Mouse (Mus musculus) heart, embryonic 11.5 days (tissue): ENCODE results near the gene Prph. TPM values are rescaled to one million over a fixed set of nuclear protein-coding genes. Genes with fewer than 3 reads are reported as not detected.
"Not testable (repeated sequence)": the region's sequence is repeated elsewhere in the genome, so short reads cannot be mapped to it uniquely, and the experiment has no call there.

Source experiments
- ATAC-seq: fragments of 200-750 bp; cut with Nextera tagmentation; replicated peaks from 2 replicates; pipeline ENCODE4 v1.8.0; 2017; ENCODE audit warnings: moderate library complexity; ENCODE audit not compliant: insufficient number of reproducible peaks, low FRiP score, low TSS enrichment
- H3K27ac ChIP-seq: fragments of 300-500 bp; sonication (generic); 2 replicates; pipeline ENCODE4 v1.5.1; 2014; ENCODE audit warnings: mild to moderate bottlenecking, low read depth, low read length
- H3K27me3 ChIP-seq: fragments of 300-500 bp; sonication (generic); 2 replicates; pipeline ENCODE4 v1.6.1; 2014; ENCODE audit warnings: mild to moderate bottlenecking, low read length, mixed read lengths; ENCODE audit not compliant: control insufficient read depth, insufficient read depth
- H3K36me3 ChIP-seq: fragments of 300-500 bp; sonication (generic); 2 replicates; pipeline ENCODE4 v1.6.1; 2014; ENCODE audit warnings: mild to moderate bottlenecking, low read length, moderate library complexity, mixed read lengths; ENCODE audit not compliant: control insufficient read depth, insufficient read depth
- H3K4me1 ChIP-seq: fragments of 300-500 bp; sonication (generic); 2 replicates; pipeline ENCODE4 v1.6.1; 2014; ENCODE audit warnings: low read length; ENCODE audit not compliant: control insufficient read depth, insufficient read depth
- H3K4me2 ChIP-seq: fragments of 300-500 bp; sonication (generic); 2 replicates; pipeline ENCODE4 v1.6.1; 2014; ENCODE audit warnings: mild to moderate bottlenecking, moderate library complexity
- H3K4me3 ChIP-seq: fragments of 300-500 bp; sonication (generic); 2 replicates; pipeline ENCODE4 v1.5.1; 2014; ENCODE audit warnings: low read depth, low read length
- H3K9ac ChIP-seq: fragments of 300-500 bp; sonication (generic); 2 replicates; pipeline ENCODE4 v1.6.1; 2014; ENCODE audit warnings: mild to moderate bottlenecking, low read depth, low read length, moderate library complexity
- H3K9me3 ChIP-seq: fragments of 300-500 bp; sonication (generic); replicated peaks from 2 replicates; pipeline ENCODE4 v1.6.1; 2016; ENCODE audit warnings: low read length; ENCODE audit not compliant: control insufficient read depth
- WGBS: fragments of 180-500 bp; shearing (Covaris S2); extraction: QIAGEN DNeasy Blood & Tissue Kit; methylation state at CpG from one replicate; pipeline ENCODE4 v1.1.7; 2014; ENCODE audit not compliant: insufficient replicate concordance; 5-methylcytosine and 5-hydroxymethylcytosine counted together
- polyA plus RNA-seq: library from polyadenylated mRNA; unstranded; fragments of >200 nt; fragmentation: Nextera tagmentation; extraction: Ambion mirVana; gene quantifications from 2 replicates; pipeline ENCODE4 v1.2.1, GENCODE M21; 2014

Prph gene
- polyA plus RNA-seq, 1 experiment from 2014 or later: 0.09 TPM

- no peak overlapping the region for H3K9ac ChIP-seq
- peaks cover 61% of the 10 kb centered on the region for H3K27me3 ChIP-seq
- ATAC-seq: no peak
- peaks cover 21% of the 10 kb centered on the region for H3K4me1 ChIP-seq
- H3K4me2 ChIP-seq: no peak overlapping the region
- no peaks in the 10 kb centered on the region for H3K36me3 ChIP-seq
- no peaks in the 10 kb centered on the region for H3K9me3 ChIP-seq
- H3K4me3 ChIP-seq: no peak overlapping the region
- 8% methylated on average over 9 of the region's 9 CpGs for WGBS
- no peak overlapping the region for H3K27ac ChIP-seq
Observed at GRCm38 (mm10) chr15:99053373-99053772, 1.6 kb upstream of the Prph start.

DNA sequence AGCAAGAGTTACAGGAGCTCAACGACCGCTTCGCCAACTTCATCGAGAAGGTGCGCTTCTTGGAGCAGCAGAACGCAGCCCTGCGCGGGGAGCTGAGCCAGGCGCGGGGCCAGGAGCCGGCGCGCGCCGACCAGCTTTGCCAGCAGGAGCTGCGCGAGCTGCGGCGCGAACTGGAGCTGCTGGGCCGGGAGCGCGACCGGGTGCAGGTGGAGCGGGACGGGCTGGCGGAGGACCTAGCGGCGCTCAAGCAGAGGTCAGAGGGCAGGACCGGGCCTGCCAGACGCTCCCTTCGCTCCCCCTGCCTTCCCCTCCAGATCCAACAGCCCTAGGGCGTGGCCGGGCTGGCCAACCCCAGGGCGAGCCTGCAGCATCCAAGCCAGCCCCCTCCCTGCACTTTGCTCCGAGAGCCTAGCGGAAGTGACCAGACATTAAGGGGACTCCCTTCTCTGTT, 562 bp downstream of the Prph start:
- Histone ChIP-seq H3K4me1 (peaks cover 21% of the 10 kb centered on the region), H3K4me2 (peak overlapping the region; percentile 76), H3K27ac (no peak overlapping the region), H3K9ac (peak overlapping the region; percentile 39; the same call in 1 of the 2 replicates), H3K9me3 (no peaks in the 10 kb centered on the region), H3K36me3 (no peaks in the 10 kb centered on the region), H3K27me3 (peaks cover 78% of the 10 kb centered on the region), H3K4me3 (peak overlapping the region; percentile 46)
- ATAC-seq: peak; percentile 23; the same call in 1 of the 2 replicates
- WGBS: under 1% methylated on average over 37 of the region's 37 CpGs

- peaks cover 21% of the 10 kb centered on the region for H3K4me1 ChIP-seq
- H3K9ac ChIP-seq: no peak overlapping the region
- peak overlapping the region; percentile 76 for H3K4me2 ChIP-seq
- no peak for ATAC-seq
- peaks cover 81% of the 10 kb centered on the region for H3K27me3 ChIP-seq
- no peak overlapping the region for H3K27ac ChIP-seq
- H3K9me3 ChIP-seq: no peaks in the 10 kb centered on the region
- H3K36me3 ChIP-seq: no peaks in the 10 kb centered on the region
- 7% methylated on average over 14 of the region's 14 CpGs for WGBS
- peak overlapping the region; percentile 46 for H3K4me3 ChIP-seq
Observed at GRCm38 (mm10) chr15:99056332-99056731, 1.4 kb downstream of the Prph start.

DNA sequence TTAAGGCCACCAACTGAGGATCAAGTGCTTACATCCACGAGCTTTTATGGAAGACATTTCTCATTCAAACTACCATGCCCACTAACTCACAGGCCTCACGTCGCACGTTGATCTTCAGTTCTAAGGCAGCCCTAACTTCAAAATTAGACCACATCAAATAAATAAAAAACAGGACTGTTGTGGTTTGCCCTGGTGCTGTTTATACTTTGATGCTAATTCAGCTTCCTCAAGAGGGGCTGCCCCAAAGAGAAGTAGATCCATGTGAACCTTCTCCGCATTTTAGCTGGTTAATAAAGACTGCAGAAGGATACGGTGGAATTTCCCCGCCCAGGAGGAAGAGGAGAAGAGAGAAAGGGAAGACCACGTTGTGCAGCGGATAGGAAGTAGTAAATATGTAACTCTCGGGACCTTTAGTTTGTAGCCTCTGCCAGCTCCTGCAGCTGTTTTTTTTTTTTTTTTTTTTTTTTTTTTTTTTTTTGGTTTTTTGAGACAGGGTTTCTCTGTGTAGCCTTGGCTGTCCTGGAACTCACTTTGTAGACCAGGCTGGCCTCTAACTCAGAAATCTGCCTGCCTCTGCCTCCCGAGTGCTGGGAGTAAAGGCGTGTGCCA, 10.7 kb downstream of the Prph start:
- no peaks in the 10 kb centered on the region for H3K9me3 ChIP-seq
- no peak overlapping the region for H3K4me3 ChIP-seq
- H3K9ac ChIP-seq: no peak overlapping the region
- H3K27ac ChIP-seq: no peak overlapping the region
- no peak for ATAC-seq
- WGBS: 70% methylated on average over 12 of the region's 12 CpGs
- H3K4me1 ChIP-seq: no peaks in the 10 kb centered on the region
- H3K4me2 ChIP-seq: no peak overlapping the region
- H3K27me3 ChIP-seq: peaks cover 12% of the 10 kb centered on the region
- H3K36me3 ChIP-seq: no peaks in the 10 kb centered on the region

- ATAC-seq: no peak
- Histone ChIP-seq H3K27me3 (no peaks in the 10 kb centered on the region), H3K9me3 (no peaks in the 10 kb centered on the region), H3K4me3 (no peak overlapping the region), H3K4me1 (peaks cover 14% of the 10 kb centered on the region), H3K27ac (no peak overlapping the region), H3K9ac (no peak overlapping the region), H3K36me3 (no peaks in the 10 kb centered on the region), H3K4me2 (no peak overlapping the region)
- 81% methylated on average over 1 of the region's 1 CpGs for WGBS
Observed at GRCm38 (mm10) chr15:99071988-99072387, 17.0 kb downstream of the Prph start.

DNA sequence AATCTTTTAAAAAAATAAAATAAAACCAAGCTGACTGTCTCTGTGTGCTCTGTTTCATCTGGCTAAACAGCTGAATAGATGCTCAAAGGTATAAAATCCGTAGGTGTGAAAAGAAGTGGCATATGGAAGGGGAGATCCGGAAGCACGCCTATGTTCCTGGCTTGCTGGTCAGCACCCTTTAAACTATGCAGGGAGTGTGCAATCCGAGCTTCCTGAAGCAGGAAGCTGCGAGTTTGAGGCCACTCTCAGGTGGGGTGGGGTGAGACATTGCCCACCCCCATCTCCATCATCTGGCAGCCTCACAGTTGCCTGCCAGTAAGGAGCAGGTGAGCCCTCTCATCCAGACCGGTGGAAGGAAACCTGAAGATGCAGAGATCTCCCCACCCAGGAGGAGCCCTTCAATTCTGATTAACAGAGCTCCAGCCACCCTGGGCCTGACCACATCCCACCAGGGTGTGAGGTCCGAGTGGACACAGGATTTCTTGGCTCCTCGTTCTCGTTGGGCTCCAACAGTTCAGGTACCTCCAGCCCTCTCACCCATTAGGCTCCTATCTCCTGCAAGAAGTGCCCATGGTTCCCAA, 19.1 kb downstream of the Prph start, which contains the start of gene Troap:
Gene Troap (plus strand): TSS at position 557 of the 581 bp plus-strand sequence.
- H3K4me1 ChIP-seq: peaks cover 19% of the 10 kb centered on the region
- no peak; the same call in 1 of the 2 replicates for ATAC-seq
- no peaks in the 10 kb centered on the region for H3K9me3 ChIP-seq
- peak within 1 kb of the TSS; percentile 88 for H3K9ac ChIP-seq
- H3K4me3 ChIP-seq: peak within 1 kb of the TSS; percentile 74
- WGBS: 21% methylated on average over 9 of the region's 9 CpGs
- H3K36me3 ChIP-seq: 0 out of 2 replicates have a peak, but pooled peaks cover 5% of the 10 kb centered on the region
- H3K27me3 ChIP-seq: no peaks in the 10 kb centered on the region
- H3K27ac ChIP-seq: peak within 1 kb of the TSS; percentile 96
- H3K4me2 ChIP-seq: peak within 1 kb of the TSS; percentile 94

DNA sequence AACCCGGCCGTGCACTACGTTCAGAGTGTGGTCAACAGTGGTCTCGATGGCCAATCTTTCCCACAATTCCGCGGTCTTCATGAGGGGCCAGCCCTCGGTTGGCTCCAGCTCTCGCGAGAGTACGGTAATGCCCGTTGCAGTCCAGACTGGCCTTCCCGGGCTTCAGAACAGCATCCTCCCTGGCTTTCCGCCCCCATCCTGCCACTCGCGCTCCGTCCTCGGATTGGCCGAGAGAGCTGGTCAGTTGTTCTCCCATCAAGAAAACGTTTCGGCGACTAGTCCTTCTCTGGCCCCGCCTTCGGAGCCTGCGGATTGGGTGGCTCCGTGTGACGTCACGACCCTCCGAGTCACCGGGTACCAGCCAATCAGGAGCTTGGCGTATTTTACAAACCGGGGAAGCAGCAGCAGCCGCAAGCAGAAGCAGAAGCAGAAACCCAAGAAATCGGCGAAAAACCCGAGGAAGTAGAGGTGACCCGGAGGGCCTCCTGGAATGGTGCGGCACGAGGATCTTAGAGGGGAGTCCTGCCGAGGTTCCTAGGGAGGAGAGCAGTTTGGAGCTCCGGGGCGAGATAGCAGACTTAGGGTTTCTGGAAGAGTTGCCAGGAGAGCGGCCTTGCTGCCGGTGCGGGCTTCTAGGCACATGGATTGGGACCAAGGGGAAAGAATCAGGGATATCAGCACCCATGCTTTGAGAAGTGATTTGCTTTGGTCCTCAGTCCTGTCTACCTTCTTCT, 19.8 kb downstream of the Prph start:
- Histone ChIP-seq H3K4me3 (peak overlapping the region; percentile 74), H3K4me2 (peak overlapping the region; percentile 94), H3K4me1 (peaks cover 19% of the 10 kb centered on the region), H3K9me3 (no peaks in the 10 kb centered on the region), H3K9ac (peak overlapping the region; percentile 88), H3K27ac (peak overlapping the region; percentile 96), H3K36me3 (0 out of 2 replicates have a peak, but pooled peaks cover 5% of the 10 kb centered on the region), H3K27me3 (no peaks in the 10 kb centered on the region)
- under 1% methylated on average over 44 of the region's 44 CpGs for WGBS
- ATAC-seq: peak; percentile 95

DNA sequence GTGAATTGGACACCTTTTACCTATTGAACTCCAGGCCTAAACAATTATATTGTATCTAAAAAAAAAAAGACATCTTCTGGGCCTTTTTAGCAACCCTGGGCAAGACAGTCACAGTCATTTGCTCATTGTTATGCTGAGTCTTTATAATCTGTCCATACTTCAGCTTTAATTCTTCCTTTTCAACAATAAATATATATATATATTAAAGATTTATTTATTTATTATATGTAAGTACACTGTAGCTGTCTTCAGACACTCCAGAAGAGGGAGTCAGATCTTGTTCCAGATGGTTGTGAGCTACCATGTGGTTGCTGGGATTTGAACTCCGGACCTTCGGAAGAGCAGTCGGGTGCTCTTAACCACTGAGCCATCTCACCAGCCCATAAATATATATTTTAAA, 21.0 kb downstream of the Prph start:
- WGBS: 96% methylated on average over 3 of the region's 3 CpGs
- not testable (repeated sequence) for H3K27me3 ChIP-seq, ATAC-seq, H3K9ac ChIP-seq, H3K4me3 ChIP-seq, H3K9me3 ChIP-seq, H3K36me3 ChIP-seq, H3K27ac ChIP-seq
- Histone ChIP-seq H3K4me1 (peaks cover 19% of the 10 kb centered on the region), H3K4me2 (peak overlapping the region; percentile 94; the same call in 1 of the 2 replicates)
